Mouse (Mus musculus): ENCODE data around the gene Ephb4.
A peak's percentile ranks its signal among the peaks of the same experiment; 100 is the strongest.

The Ephb4 gene

DNA sequence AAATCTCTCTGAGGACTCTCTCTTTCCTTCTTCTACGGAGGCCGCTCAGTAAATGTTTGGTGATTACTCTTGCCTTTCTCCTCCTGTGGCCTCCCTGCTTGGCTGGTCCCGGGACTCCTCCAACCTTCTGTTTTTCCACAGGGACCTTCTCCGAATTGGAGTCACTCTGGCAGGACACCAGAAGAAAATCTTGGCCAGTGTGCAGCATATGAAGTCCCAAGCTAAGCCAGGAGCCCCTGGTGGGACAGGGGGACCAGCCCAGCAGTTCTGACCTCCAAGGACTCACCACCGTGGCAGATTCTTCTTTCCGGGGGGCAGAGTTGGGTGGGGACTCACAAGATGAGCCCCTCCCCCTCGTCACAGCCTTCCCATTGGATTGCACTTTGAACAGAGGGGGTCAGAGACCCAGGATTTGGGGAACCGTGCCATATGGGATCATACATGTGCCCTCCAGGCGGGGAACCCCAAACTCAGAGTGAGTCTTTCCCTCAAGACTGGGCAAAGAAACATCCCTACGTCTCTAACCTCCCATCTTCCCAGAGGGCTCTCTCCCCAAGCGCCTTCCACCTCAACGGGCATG lies 23.6 kb downstream of the Ephb4 start:
- no peak for DNase-seq

DNA sequence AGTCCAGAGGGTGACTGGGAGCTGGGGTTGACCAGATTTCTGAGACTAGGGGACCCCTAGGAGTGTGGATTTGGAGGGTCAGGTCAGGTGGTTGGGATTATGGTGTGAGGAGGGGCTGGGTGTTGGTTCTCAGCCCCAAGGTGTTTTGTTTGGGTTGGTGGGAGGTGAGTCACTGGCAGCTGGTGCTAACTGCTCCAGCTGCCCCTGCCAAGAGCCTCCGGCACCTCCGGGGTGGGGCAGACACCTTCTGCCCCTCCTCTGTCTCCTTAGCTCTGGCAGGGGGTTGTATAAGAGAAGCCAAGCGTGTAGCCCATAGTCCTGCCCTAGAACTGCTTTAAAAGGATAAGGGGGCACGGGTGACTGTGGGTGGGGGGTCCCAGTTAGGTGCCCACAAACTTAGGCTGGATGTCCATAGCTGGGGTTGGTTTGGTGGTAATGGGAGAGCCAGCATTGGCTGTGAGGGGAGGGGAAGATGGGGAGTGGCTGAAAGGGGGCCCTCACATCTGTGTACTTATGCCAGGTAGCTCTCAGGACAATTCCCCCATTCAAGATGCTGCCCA lies 24.7 kb downstream of the Ephb4 start:
- no peak for DNase-seq

- peak in 1 of 2 experiments; percentile 45 for DNase-seq
Observed at GRCm38 (mm10) chr5:137375627-137376026, 25.7 kb downstream of the Ephb4 start.

DNA sequence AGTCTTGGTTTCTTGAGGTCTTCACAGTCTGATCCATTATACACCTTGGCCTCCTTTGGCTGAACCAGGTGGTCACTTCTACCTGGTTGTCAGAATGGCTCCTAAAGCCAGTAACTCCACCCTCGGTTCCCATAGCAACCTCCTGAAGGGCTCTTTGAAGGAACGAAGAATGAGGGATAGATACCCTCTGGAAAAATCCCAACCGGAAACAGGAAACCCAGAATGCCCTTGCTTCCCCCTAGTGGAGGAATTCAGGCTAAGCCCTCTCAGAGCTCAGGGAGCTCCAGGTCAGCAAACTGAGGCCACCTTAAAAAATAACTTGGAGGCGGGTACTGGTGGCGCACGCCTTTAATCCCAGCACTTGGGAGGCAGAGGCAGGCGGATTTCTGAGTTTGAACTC lies 26.3 kb downstream of the Ephb4 start:
- peak in 1 of 2 experiments; percentile 63 for DNase-seq

DNA sequence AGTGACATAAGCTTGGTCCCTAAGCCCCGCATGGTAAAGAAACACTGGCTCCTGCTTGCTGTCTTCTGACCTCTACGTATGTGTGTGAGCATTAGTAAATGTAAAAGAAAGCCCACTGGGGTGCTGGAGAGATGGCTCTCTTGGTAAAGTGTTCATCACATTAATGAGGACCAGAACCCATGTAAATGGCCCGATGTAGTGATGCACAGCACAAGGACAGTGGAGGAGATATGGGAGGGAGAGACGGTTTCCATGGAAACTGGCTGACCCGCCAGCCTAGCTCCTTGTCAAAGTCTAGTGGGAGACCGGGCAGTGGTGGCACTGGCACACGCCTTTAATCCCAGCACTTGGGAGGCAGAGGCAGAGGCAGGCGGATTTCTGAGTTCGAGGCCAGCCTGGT lies 26.8 kb downstream of the Ephb4 start:
- DNase-seq: no peak

DNA sequence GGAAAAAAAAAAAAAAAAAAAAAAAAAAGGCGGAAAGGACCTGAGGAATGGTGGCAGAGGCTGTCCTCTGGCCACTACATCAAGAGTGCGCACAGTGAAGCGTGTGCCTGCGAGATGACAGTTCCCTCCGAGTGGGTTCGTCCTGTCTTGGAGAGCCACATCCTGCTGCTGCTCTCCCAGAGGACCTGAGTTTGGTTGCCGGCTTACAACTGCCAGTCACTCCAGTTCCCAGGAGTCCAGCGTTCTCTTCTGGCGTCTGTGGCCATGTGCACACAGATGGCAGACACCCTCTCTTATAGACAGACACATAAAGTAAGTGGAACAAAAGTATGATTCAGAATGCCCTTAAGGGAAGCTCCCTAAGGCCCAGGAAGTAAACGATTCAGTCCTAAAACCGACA lies 27.3 kb downstream of the Ephb4 start:
- peak in 1 of 2 experiments; percentile 34 for DNase-seq

- DNase-seq: no peak
Observed at GRCm38 (mm10) chr5:137377603-137378002, 27.7 kb downstream of the Ephb4 start.

DNA sequence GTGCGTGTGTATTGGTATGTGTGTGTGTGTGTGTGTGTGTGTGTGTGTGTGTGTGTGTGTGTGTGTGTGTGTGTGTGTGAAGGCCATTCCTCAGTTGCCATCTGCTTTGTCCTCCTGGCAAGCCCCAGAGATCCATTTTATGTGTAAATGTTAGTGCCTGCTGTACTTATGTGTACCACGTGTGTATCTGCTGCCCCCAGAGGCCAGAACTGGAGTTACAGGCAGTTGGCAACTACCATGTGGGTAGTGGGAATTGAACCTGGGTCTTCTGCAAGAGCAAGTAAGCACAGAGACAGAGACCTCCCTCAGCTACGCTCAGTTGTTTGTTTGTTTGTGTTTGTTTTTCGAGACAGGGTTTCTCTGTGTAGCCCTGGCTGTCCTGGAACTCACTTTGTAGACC lies 31.2 kb downstream of the Ephb4 start:
- DNase-seq: peak; percentile 57 to 75

- DNase-seq: no peak
Observed at GRCm38 (mm10) chr5:137383441-137383840, 33.5 kb downstream of the Ephb4 start.

DNA sequence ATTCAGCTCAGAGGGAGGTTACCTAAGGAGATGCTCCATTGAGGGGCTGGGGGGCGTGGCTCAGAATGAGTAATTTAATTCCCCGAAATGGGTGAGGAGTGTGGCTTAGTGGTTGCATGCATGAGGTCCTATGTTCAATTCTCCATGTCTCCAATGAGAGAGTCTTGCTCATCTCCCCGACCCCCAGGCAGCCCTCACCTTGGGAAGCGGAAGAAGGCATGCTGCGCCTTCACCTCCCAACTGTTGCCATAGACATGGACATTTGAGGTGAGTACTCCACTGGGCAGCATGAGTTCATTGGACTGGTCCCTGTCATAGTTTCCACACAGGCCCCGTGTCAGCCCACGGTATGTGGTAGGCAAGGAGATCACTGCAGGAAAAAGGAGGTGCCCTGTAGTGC lies 36.8 kb downstream of the Ephb4 start:
- DNase-seq: no peak

DNA sequence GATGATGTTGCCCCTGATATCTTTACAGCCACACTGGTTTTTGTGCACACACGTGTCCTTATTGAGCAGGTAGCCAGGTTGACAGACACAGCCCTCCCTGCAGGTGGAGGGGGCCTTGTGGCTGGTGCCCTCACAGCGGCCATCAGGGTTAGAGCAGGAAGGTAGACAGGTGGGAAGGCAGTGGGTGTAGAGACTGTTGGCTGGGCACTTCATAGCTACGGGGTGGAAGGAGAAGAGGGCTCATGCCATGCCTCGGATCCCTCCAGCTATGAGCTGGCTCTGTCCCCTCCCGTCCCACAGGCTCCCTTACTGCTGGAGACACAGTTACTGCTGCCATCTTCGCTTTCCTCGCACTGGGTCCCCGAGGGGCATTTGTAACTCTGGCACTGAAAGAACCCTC lies 41.7 kb downstream of the Ephb4 start:
- DNase-seq: no peak

- DNase-seq: no peak
Observed at GRCm38 (mm10) chr5:137394456-137394855, 44.5 kb downstream of the Ephb4 start.

DNA sequence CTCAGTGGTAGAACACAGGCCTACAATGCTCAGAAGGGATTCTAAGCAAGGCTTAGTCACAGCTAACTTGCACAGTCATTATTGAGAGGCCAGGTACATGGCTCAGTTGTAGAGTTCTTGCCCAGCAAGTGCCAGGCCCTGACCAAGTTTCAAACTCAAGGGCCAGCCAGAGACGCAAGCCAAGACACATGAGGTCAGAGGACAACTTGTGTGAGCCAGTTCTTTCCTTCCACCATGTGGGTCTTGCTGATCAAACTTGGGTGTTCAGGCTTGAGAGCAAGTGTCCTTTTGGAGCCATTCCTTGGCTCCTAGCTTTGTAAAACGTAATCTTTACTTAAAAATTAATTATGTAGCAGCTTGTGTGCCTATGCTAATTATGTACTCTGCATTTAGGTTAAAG lies 54.2 kb downstream of the Ephb4 start:
- DNase-seq: no peak

DNA sequence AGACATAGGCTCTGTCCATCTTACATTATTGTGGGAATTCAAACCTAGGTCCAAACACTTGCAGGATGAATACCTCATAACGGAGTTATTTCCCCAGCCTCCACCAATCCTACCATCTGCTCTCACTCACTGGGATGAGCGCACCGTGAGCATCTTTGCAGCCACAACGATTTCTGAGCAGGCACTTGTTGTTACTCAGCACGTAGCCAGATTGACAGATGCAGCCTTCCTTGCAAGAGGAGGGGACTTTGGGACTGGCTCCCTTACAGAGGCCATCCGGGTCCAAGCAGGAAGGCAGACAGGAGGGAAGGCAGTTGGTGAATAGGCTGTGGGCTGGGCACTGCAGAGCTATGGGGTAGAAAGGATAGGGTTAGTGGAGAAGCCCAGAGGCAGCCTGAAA lies 59.5 kb downstream of the Ephb4 start:
- no peak for DNase-seq

GRCm38 (mm10) chr5:137410066-137410465 lies 60.2 kb downstream of the Ephb4 start:
- DNase-seq: no peak

GRCm38 (mm10) chr5:137410549-137410948 lies 60.6 kb downstream of the Ephb4 start:
- DNase-seq: no peak

DNA sequence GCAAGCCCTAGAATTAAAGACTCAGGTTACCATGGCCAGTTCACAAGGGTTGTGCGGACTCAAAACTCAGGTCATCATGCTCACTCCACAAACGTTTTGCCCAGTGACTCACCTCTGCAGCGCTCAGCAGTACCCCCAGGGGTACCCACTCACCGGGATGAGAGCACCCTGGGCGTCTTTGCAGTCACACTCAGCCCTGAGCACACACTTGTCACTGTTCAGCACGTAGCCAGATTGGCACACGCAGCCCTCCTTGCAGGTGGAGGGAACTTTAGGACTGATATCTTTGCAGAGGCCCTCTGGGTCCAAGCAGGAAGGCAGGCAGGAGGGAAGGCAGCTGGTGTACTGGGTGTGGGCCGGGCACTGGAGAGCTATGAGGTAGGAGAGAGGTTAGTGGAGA lies 61.3 kb downstream of the Ephb4 start:
- peak in 1 of 2 experiments; percentile 35 for DNase-seq

DNA sequence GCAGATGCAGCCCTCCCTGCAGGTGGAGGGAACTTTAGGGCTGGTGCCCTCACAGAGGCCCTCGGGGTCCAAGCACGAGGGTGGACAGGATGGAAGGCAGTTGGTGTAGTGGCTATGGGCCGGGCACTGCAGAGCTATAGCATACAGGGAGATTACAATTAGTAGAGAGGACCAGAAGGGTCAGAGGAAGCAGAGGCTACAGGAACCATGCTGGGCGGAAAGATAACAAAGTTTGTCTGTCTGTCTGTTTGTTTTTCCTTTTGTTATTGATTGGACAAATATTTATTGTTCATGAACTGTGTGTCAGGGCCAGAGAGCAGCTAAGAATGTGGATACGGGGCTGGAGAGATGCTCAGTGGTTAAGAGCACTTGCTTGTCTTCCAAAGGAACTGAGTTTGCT lies 64.3 kb downstream of the Ephb4 start:
- DNase-seq: no peak

DNA sequence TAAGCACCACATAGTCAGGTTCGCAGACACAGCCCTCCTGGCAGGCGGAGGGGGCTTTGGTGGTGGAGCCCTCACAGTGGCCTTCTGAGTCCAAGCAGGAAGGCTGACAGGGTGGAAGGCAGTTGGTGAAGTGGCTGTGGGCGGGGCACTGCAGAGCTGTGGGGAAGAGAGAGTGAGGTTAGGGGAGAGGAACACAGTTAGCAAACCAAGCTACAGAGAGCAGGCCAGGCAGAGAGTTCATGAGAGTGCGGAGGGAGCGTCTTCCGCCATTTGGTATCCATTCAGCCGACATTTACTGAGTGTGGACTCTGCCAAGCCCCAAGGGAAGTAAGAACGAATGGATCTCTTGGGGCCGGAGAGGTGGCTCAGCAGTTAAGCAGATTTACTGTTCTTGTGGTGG lies 69.2 kb downstream of the Ephb4 start:
- peak; percentile 43 to 44 for DNase-seq

GRCm38 (mm10) chr5:137419841-137420240 lies 69.9 kb downstream of the Ephb4 start:
- no peak for DNase-seq

GRCm38 (mm10) chr5:137425648-137426047 lies 75.7 kb downstream of the Ephb4 start:
- DNase-seq: no peak
